Mouse (Mus musculus) stomach, postnatal 0 days (tissue): Measurements from ENCODE around the gene Vac14. TPM values are rescaled to one million over a fixed set of nuclear protein-coding genes. Genes with fewer than 3 reads are reported as not detected.
A peak's percentile ranks its signal among the peaks of the same experiment; 100 is the strongest.

Experiments
- ATAC-seq: fragments of 200-750 bp; cut with Nextera tagmentation; 2 replicates; pipeline ENCODE4 v1.8.0; 2017; ENCODE audit not compliant: low FRiP score, low TSS enrichment
- DNase-seq: peaks from one replicate; pipeline ENCODE4 v3.0.0-alpha.2; 2016; ENCODE audit warnings: low spot score
- H3K27ac ChIP-seq: fragments of 300-500 bp; sonication (generic); replicated peaks from 2 replicates; pipeline ENCODE4 v1.5.1; 2014; ENCODE audit warnings: mild to moderate bottlenecking, control low read depth
- H3K27me3 ChIP-seq: fragments of 300-500 bp; sonication (generic); 2 replicates; pipeline ENCODE4 v1.6.1; 2014; ENCODE audit warnings: low read length; ENCODE audit not compliant: control insufficient read depth, insufficient read depth
- H3K36me3 ChIP-seq: fragments of 300-500 bp; sonication (generic); 2 replicates; pipeline ENCODE4 v1.6.1; 2014; ENCODE audit warnings: low read length, mixed read lengths; ENCODE audit not compliant: control insufficient read depth, insufficient read depth
- H3K4me1 ChIP-seq: fragments of 300-500 bp; sonication (generic); replicated peaks from 2 replicates; pipeline ENCODE4 v1.6.1; 2014; ENCODE audit warnings: antibody characterized with exemption; ENCODE audit not compliant: control insufficient read depth, insufficient read depth
- H3K4me2 ChIP-seq: fragments of 300-500 bp; sonication (generic); replicated peaks from 2 replicates; pipeline ENCODE4 v1.6.1; 2014; ENCODE audit warnings: low read depth, mild to moderate bottlenecking, control low read depth, moderate library complexity
- H3K4me3 ChIP-seq: fragments of 300-500 bp; sonication (generic); 2 replicates; pipeline ENCODE4 v1.5.1; 2014; ENCODE audit warnings: low read depth, low read length, control low read depth
- H3K9ac ChIP-seq: fragments of 300-500 bp; sonication (generic); 2 replicates; pipeline ENCODE4 v1.6.1; 2014; ENCODE audit warnings: mild to moderate bottlenecking, low read length, control low read depth, mixed read lengths
- H3K9me3 ChIP-seq: fragments of 300-500 bp; sonication (generic); 2 replicates; pipeline ENCODE4 v1.6.1; 2016; ENCODE audit warnings: low read length; ENCODE audit not compliant: control insufficient read depth
- CTCF ChIP-seq: IDR thresholded peaks from 2 replicates; pipeline ENCODE4 v1.5.1; 2016; ENCODE audit warnings: antibody characterized with exemption, low read depth, mild to moderate bottlenecking, moderate library complexity
- EP300 ChIP-seq: optimal IDR thresholded peaks from 2 replicates; pipeline ENCODE3; 2016; ENCODE audit warnings: antibody characterized with exemption
- WGBS: fragments of 180-500 bp; shearing (Covaris S2); extraction: QIAGEN DNeasy Blood & Tissue Kit; methylation state at CpG from one replicate; pipeline ENCODE4 v1.1.7; 2014; 5-methylcytosine and 5-hydroxymethylcytosine counted together
- polyA plus RNA-seq: library from polyadenylated mRNA; unstranded; fragments of >200 nt; fragmentation: Nextera tagmentation; extraction: Ambion mirVana; gene quantifications from 2 replicates; pipeline ENCODE4 v1.2.1, GENCODE M21; 2015

Vac14 gene
- polyA plus RNA-seq, 1 experiment from 2014 or later, result 7.7 TPM

GRCm38 (mm10) chr8:110710593-110710992 is 92.2 kb downstream of the Vac14 start:
- H3K27me3 ChIP-seq, result no peaks in the 10 kb centered on the region
- 58% methylated on average over 3 of the region's 3 CpGs for WGBS
- no peak overlapping the region for H3K4me2 ChIP-seq
- ATAC-seq (no peak), DNase-seq (no peak)
- H3K36me3 ChIP-seq, result 0 out of 2 replicates have a peak, but pooled peaks cover 2% of the 10 kb centered on the region
- TF ChIP-seq CTCF (no peak), EP300 (no peak)
- peak overlapping the region; percentile 35; the same call in 1 of the 2 replicates for H3K27ac ChIP-seq
- peaks cover 2% of the 10 kb centered on the region; the same call in 1 of the 2 replicates for H3K4me1 ChIP-seq
- H3K9me3 ChIP-seq, result no peaks in the 10 kb centered on the region
- H3K4me3 ChIP-seq, result no peak overlapping the region
- H3K9ac ChIP-seq, result no peak overlapping the region

DNA sequence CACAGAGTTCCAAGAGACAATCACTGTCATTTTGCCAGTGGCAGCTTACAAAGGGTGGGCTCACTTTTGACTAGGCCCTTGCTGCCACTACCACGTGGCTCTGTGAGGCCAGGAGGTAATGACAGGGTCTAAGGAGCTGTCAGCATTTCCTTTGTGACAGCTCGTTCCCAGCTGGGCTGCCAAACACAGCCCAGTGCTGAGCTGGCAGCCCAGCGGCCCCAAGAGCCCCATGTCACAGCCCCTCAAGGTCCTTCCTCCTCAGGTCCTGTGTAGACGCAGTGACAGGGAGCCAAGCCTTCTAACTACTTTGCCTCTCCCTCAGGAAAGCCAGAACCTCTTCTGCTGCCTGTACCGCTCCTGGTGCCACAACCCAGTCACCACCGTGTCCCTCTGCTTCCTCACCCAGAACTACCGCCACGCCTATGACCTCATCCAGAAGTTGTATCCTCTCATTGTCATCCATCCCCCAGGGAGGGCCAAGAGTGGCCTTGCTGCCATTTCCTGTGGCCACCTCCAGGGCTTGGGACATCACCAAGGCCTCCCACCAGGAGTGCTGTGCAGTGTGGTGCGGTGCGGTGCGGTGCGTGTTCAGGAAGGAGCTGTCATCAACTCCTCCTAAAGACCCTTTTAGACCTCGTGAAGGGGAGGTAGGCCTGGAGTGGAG is 93.0 kb downstream of the Vac14 start:
- peak; percentile 20; the same call in 1 of the 2 replicates for TF ChIP-seq CTCF
- no peak for TF ChIP-seq EP300
- no peak for DNase-seq
- H3K36me3 ChIP-seq, result 0 out of 2 replicates have a peak, but pooled peaks cover 2% of the 10 kb centered on the region
- no peak overlapping the region for H3K9ac ChIP-seq
- WGBS, result 71% methylated on average over 13 of the region's 13 CpGs
- H3K27me3 ChIP-seq, result no peaks in the 10 kb centered on the region
- peaks cover 2% of the 10 kb centered on the region; the same call in 1 of the 2 replicates for H3K4me1 ChIP-seq
- no peak for ATAC-seq
- H3K27ac ChIP-seq, result peak overlapping the region; percentile 35
- no peaks in the 10 kb centered on the region for H3K9me3 ChIP-seq
- H3K4me2 ChIP-seq, result no peak overlapping the region
- H3K4me3 ChIP-seq, result no peak overlapping the region

GRCm38 (mm10) chr8:110713073-110713472 is 94.7 kb downstream of the Vac14 start:
- Histone ChIP-seq H3K36me3 (0 out of 2 replicates have a peak, but pooled peaks cover 2% of the 10 kb centered on the region), H3K4me2 (no peak overlapping the region), H3K9ac (no peak overlapping the region), H3K9me3 (no peaks in the 10 kb centered on the region), H3K27me3 (no peaks in the 10 kb centered on the region), H3K27ac (peak overlapping the region; percentile 18; the same call in 1 of the 2 replicates), H3K4me1 (peaks cover 2% of the 10 kb centered on the region; the same call in 1 of the 2 replicates), H3K4me3 (no peak overlapping the region)
- no peak for DNase-seq
- WGBS, result 69% methylated on average over 7 of the region's 7 CpGs
- TF ChIP-seq CTCF (no peak), EP300 (no peak)
- no peak for ATAC-seq

DNA sequence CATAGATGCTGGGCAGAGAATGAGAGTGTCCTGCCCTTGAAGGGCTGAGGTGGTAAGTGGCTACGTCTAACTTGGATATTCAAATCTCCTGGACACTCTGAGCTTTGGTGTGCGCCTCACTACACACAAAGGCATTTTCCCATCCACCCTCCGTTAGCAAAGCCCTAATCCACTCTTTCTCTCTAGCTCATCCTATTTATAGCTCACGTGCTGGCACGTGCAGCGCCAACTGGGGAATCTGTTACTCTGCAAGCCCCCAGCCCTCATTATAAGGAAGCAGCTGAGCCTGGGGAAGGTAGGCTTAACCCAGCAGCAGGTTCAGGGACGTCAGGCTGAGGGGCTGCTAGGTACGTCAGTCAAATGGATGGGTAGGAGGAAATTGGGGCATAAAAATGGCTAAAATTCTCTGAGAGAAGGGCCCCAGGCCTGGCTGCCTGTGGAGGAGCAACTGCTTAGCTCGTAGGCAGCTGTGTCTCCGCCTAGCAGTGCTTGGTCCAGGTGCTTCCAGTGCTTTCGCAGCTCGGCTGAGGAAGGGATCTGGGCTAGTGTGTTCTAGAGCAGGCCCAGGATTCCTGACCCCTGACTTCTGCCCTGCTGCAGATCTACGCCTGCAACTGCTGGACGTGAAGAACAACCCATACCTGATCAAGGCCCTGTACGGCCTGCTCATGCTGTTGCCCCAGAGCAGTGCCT is 96.6 kb downstream of the Vac14 start:
- ATAC-seq (no peak), DNase-seq (no peak)
- H3K9ac ChIP-seq, result peak overlapping the region; percentile 23
- H3K4me1 ChIP-seq, result peaks cover 6% of the 10 kb centered on the region
- no peak overlapping the region for H3K4me2 ChIP-seq
- H3K4me3 ChIP-seq, result no peak overlapping the region
- no peaks in the 10 kb centered on the region for H3K27me3 ChIP-seq
- H3K9me3 ChIP-seq, result no peaks in the 10 kb centered on the region
- 66% methylated on average over 15 of the region's 15 CpGs for WGBS
- H3K27ac ChIP-seq, result peak overlapping the region; percentile 93
- TF ChIP-seq CTCF (no peak), EP300 (no peak)
- 0 out of 2 replicates have a peak, but pooled peaks cover 2% of the 10 kb centered on the region for H3K36me3 ChIP-seq

GRCm38 (mm10) chr8:110716075-110716474 is 97.7 kb downstream of the Vac14 start:
- Histone ChIP-seq H3K4me3 (no peak overlapping the region), H3K27ac (peak overlapping the region; percentile 93), H3K9me3 (no peaks in the 10 kb centered on the region), H3K9ac (peak overlapping the region; percentile 31; the same call in 1 of the 2 replicates), H3K36me3 (0 out of 2 replicates have a peak, but pooled peaks cover 2% of the 10 kb centered on the region), H3K4me2 (no peak overlapping the region), H3K4me1 (peaks cover 6% of the 10 kb centered on the region), H3K27me3 (no peaks in the 10 kb centered on the region)
- ATAC-seq (peak; percentile 64), DNase-seq (peak; percentile 33)
- TF ChIP-seq EP300, result no peak
- no peak for TF ChIP-seq CTCF
- WGBS, result 38% methylated on average over 4 of the region's 4 CpGs
